Comparison of ENCODE assay signal across 9 mouse cellular contexts in the genomic region with DNA sequence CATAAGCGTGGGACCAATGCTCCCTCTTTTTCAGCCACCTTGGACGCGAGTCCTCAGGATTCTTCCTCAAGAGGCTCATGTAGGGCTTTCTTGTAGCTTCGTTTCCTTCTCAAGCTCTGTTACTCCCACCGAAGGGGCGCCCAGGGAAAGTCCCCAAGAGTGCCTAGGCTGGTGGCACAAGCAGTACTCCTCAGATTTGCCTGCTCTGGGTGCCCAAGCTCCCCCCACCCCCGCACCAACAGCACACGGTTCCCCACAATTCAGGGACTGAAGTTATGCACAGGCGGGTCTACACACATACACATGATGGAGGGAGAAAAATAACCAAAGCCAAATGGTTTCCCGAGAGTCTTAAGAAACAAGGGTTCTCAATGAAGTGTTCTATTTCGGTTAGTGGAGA. TPM values are rescaled to one million over a fixed set of nuclear protein-coding genes. Genes with fewer than 3 reads are reported as not detected.
A peak's percentile ranks its signal among the peaks of the same experiment; 100 is the strongest.
DNase-seq lines count a peak whose midpoint lies in the region; ATAC-seq lines count a peak whose summit lies in the region.
"Had no signal": no experiment of that assay in that cellular context is flagged by ENCODE, and none has a peak within 500 bp of the region (broad histone marks: within the 10 kb centered on the region; RNA-seq: fewer than 3 reads in every experiment).

No protein-coding gene starts in this region.

- H3K4me1 ChIP-seq in forebrain, embryonic 15.5 days, result peaks cover 12% of the 10 kb centered on the region; the same call in 1 of the 2 replicates
- H3K4me1 ChIP-seq: liver, embryonic 13.5 days had no signal

- peak overlapping the region; percentile 81 for H3K9ac ChIP-seq in forebrain, embryonic 15.5 days (replicated peaks)
- H3K9ac ChIP-seq: liver, embryonic 13.5 days had no signal

- DNase-seq in cerebellum, postnatal 14 days, result peak; percentile 41 to 59
- DNase-seq in cerebellum, adult 9-10 months, result no peak
- peak; percentile 33 for DNase-seq in 3134 (ENCODE audit: extremely low read depth, insufficient read length, low spot score)
- peak; percentile 18 for DNase-seq in left cerebral cortex, postnatal 4 days
- DNase-seq in right cerebral cortex, postnatal 25 days, result peak; percentile 28
- no peak for DNase-seq in gastrocnemius, postnatal 36 days
- no peak for DNase-seq in urinary bladder, postnatal 4 days (ENCODE audit: low spot score in 2 of 2)
- DNase-seq: liver, embryonic 13.5 days had no signal

- peak overlapping the region; percentile 75 for H3K4me3 ChIP-seq in forebrain, embryonic 15.5 days

- intact Hi-C loops in left cerebral cortex, postnatal 4 days (cut with DNase I), result loop anchor here (10.0 kb wide), 1 partner anchor 147 kb away; no protein-coding TSS in a partner anchor
- intact Hi-C loops in gastrocnemius, postnatal 36 days (cut with DNase I), result loop anchor here (2.0 to 5.0 kb wide), 2 partner anchors 31 to 40 kb away; no protein-coding TSS in a partner anchor

- H3K9me3 ChIP-seq in forebrain, embryonic 15.5 days, result no peaks in the 10 kb centered on the region
- H3K9me3 ChIP-seq: liver, embryonic 13.5 days had no signal

- H3K27ac ChIP-seq in forebrain, embryonic 15.5 days (replicated peaks), result 0 out of 2 replicates have a peak overlapping the region, but pooled peaks have one; percentile 74
- H3K27ac ChIP-seq: liver, embryonic 13.5 days had no signal

- peak overlapping the region; percentile 81 for H3K4me2 ChIP-seq in forebrain, embryonic 15.5 days (replicated peaks)

- H3K27me3 ChIP-seq in forebrain, embryonic 15.5 days, result peaks cover 5% of the 10 kb centered on the region; the same call in 1 of the 2 replicates

- no peak for ATAC-seq in forebrain, embryonic 15.5 days (replicated peaks)

- no peaks in the 10 kb centered on the region for H3K36me3 ChIP-seq in forebrain, embryonic 15.5 days
- H3K36me3 ChIP-seq: liver, embryonic 13.5 days had no signal

- WGBS in forebrain, embryonic 15.5 days, result 30% methylated on average over 11 of the region's 11 CpGs

RNA-seq across cellular contexts. Expression of a gene that starts 1.6 kb away (rescaled TPM):
- 63.0 and 64.4 TPM in 2 replicates for polyA plus RNA-seq in forebrain, embryonic 15.5 days (2015; fragmentation: Nextera tagmentation; extraction: Ambion mirVana)
- 10 to 100 TPM; 91.1 to 92.6 TPM for total RNA-seq in left cerebral cortex, postnatal 4 days (2021)
- total RNA-seq in gastrocnemius, postnatal 36 days (2021), result 10 to 100 TPM; 72.2 to 87.7 TPM

Comparison
In these comparisons a context has a peak if more than half of its experiments do, and no peak if none do; other contexts are left out.
1. DNase-seq: peak in cerebellum, postnatal 14 days (2 of 2), 3134 (single experiment), left cerebral cortex, postnatal 4 days (single experiment) and right cerebral cortex, postnatal 25 days (single experiment); none in cerebellum, adult 9-10 months (single experiment), gastrocnemius, postnatal 36 days (0 of 2) and urinary bladder, postnatal 4 days (0 of 2).